Mouse (Mus musculus): Measurements from ENCODE around the gene Gm4894.

- TF ChIP-seq POLR2A (IDR thresholded peaks at IDR 0.05; ENCODE audit: borderline replicate concordance, low read depth, low read length) (no peak), CTCF (IDR thresholded peaks at IDR 0.05; ENCODE audit: low read depth, low read length) (peak; percentile 49)
These were observed 3.5 kb upstream of the Gm4894 start for GRCm38 (mm10) chr9:49246839-49247238.

All from bone marrow macrophage, adult 2 months (primary cell).